Mouse (Mus musculus) cortical plate, adult 2 months (tissue): ENCODE results near the gene Arpc2.

Experiments used
- CTCF ChIP-seq: fragments of 200-500 bp; IDR thresholded peaks from 2 replicates; pipeline ENCODE4 v1.5.1; 2011; ENCODE audit warnings: mild to moderate bottlenecking, control low read depth, low read length; ENCODE audit not compliant: insufficient read depth; ENCODE audit errors: extremely low read depth
- POLR2A ChIP-seq: fragments of 200-500 bp; IDR thresholded peaks from 2 replicates; pipeline ENCODE4 v1.6.1; 2011; ENCODE audit warnings: mild to moderate bottlenecking, low read length, control low read depth; ENCODE audit not compliant: insufficient read depth; ENCODE audit errors: extremely low read depth

GRCm38 (mm10) chr1:74289248-74289647 lies 53.4 kb downstream of the Arpc2 start:
- TF ChIP-seq CTCF (no peak), POLR2A (no peak)
